Mouse (Mus musculus) adrenal gland, postnatal 14 days (tissue): Measurements from ENCODE around the gene Borcs6. TPM values are rescaled to one million over a fixed set of nuclear protein-coding genes. Genes with fewer than 3 reads are reported as not detected.

Source experiments
- DNase-seq: peaks from one replicate; pipeline ENCODE4 v3.0.0; 2021; ENCODE audit warnings: mixed read lengths
- total RNA-seq: library from RNA; stranded (reverse); gene quantifications from 2 replicates; pipeline ENCODE4 v1.2.3, GENCODE M21; 2021

Borcs6 gene
- total RNA-seq, 1 experiment from 2014 or later, result 19.2 TPM

DNA sequence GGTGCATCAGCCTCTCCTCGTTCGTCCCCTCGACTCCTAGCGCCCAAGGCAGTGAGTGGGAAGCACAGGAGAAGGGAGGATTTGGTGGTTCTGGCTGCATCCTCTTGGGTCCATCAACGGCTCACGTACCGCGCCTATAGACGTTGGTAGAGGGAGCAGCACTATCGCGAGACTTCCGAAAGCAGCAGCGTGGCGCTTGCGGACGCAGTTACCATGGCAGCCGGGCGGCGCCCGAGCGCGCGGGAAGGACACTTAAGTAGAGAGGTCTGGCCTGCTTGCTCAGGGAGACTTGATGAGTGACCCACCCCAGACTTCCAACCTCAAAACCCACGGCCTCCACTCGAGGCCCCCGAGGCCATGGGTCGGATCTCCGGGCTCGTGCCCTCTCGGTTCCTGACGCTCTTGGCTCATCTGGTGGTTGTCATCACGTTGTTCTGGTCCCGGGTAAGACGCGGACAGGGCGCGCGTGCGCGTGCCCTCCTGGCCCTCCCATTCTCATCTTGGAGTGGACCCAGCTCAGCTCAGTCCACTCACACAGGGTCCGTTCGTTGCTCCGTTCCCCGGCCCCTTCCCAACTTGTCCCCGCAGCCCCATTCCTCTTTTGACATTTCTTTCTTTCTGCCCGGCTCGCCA, 11.2 kb downstream of the Borcs6 start, which contains the start of gene Tmem107:
Gene Tmem107 (plus strand): TSS at position 217 of the 633 bp plus-strand sequence.
- peak; percentile 94 for DNase-seq

DNA sequence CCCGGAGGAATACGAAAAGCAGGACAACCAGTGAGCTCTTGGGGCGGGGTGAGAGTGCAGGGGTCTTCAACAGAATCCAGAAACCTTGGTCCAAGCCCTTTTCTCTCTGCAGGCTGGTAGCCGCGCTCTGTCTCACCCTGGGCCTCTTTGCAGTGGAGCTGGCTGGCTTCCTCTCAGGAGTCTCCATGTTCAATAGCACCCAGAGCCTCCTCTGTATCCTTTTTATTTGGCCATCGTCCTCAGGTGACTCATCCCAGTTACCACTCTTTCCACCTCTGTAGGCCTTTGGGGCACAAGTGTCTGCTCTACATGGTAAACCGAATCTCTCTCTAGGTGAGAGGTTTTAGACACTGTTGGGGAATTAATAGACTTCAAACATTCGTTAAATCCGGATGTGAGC, 11.7 kb downstream of the Borcs6 start:
- DNase-seq, result peak; percentile 37

DNA sequence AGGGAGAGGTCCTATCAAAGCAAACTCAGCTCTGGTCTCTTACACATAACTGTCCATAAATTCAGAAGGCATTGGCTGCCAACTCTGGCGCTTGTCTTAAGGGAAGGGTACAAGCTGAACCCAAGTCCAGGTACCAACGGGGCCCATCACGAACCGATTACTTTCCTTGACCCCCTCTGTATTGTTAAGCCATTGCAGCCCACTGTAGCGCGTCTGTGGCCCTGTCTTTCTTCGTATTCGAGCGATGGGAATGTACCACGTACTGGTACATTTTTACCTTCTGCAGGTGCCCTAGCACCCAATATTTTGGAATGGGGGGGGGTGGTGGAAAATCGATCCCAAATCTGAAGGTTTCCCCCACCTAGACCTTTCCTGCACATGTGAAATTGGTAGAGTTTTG, 12.7 kb downstream of the Borcs6 start:
- peak; percentile 3 for DNase-seq

DNA sequence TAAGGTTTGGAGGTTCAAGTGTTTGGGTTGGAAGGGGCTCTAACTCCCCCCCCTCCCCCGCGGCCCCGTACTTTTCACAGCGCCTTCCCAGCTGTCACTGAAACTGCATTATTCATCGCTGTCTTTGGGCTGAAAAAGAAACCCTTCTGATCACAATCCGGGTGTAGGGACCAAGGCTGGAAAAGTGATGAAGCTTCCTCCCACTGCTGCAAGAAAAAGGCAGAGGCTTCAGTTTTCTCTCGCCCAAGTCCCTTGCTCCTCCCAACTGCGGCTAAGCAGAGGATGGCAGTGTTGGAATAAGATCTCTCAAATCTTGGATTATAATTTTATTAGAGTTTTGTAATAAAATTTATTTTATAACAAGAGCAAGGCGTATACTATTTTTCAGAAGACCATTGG, 13.1 kb downstream of the Borcs6 start:
- DNase-seq, result peak; percentile 6

DNA sequence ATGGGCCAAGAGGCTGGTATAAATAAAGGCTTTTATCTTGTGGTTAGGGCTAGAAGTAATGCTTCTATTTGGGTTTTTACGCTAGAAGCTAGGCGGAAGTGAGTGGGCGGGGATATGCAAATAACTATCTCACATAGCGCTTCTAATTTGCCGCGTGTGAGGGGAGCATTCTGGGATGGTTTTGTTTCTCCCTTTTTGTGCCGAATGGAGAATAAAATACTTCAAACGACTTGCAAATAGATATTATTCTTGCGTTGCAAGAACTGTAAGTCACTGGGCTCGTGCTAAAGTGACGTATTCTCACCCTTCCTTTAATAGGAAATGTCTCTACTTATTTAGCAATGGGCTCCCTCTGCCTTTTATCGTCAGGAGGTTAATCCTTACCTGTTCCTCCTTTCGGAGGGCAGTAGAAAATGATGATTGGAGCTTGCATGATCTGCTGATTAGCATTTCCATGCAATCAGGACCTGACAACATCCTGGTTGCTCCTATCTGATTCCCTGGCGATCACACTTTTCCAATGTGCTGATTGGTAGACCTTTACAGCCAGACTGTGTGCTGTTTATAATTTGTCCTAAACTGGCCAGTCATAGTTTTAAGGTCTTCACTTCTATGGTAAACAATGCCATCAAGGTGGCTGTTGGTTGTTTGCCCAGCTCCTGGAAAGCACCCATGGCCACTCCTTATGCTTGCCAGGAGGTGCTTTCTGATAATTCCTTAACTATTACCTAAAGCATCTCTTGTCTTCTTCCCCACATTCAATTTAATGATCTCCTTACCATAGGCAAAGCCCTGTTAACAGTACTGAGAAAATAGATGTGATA, 13.8 kb downstream of the Borcs6 start:
- peak; percentile 87 for DNase-seq

DNA sequence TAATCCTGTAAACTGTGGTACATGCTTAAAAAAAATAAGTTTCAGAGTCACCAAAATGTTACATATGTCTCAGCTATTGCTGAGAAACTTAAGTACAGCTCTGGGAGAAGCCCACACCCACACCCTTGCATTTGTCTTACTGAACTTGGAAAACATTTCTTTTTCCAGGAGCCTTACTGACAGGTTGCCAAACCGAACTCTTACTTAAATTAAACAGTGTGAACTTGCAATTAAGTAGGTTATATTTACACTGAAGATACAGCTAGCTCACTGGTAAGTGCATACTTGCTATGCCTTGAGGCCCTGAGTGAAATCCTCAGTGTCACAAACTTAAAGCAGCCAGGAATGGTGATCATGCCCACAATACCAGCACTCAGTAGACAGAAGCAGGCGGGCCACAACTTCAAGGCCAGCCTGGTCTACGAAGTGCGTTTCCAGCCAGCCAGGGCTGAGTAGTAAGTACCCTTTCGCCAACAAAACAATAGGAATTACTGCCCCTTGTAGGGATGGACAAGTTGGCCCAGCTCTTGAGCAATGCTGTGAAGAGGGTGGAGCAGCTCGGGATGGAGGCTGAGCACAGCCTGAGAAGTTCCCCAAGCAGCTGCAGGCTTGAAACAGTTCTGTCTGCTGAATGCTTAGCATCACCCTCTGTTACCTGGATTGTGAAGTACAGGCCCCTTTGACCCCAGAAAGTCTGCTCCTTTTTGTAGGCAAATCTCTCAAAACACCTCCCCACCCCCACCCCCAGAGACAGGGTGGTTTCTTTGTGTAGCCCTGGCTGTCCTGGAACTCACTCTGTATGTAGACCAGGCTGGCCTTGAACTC, 14.6 kb downstream of the Borcs6 start:
- DNase-seq, result peak; percentile 24

DNA sequence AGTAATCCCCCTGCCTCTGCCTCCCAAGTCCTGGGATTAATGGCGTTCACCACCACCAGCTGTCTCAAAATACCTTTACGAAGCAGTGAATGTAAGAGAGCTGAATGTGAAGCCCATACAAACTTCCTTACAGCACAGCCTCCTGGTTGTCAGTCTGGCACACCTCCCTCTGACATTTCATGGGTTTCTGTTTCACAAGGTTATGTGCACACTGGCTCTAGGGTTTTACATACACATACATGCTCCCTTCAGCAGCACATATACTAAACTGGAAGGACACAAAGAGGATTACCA, 15.2 kb downstream of the Borcs6 start:
- DNase-seq, result no peak

DNA sequence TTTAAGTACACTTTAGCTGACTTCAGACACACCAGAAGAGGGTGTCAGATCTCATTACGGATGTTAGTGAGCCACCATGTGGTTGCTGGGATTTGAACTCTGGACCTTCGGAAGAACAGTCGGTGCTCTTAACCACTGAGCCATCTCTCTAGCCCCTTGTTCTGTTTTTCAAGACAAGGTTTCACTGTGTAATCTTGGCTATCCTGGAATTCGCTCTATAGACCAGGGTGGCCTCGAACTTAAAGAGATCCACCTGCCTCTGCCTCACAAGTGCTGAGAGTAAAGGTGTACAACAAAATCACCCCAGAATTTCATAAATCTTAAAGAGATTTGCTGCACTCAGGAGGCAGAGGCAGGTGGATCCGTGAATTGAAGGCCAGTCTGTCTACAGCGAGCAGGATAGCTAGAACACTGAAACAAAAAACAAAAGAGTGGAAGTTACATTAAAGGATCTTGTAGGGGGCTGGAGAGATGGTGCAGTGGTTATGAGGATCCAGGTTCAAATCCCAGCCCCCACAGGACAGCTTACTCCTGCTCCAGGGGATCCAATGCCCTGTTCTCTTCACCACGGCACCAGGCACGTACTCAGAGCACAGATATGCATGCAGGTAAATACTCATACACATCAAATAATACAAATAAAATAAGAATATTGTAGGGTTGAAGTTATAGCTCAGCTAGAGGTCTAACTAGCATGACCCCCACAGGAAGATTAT, 16.4 kb downstream of the Borcs6 start:
- DNase-seq, result peak; percentile 4

DNA sequence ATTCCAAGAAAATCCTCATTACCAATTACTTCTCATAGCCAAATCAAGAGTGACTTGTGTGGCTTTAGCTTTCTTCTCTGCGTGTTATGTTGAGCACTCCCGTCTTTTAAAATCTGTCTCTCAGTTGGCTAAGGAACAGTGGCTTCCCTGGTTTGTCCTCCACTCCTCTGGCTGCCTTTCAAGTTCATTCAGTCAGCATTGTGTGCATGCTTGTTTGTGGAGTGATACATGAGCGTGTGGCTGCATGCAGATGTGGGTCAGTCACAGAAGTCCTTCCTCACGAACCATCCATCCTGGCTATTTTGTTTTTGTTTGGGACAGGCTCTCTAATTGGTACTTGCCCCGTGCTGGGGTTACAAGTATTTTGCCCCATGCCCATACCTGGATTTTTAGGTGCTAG, 17.1 kb downstream of the Borcs6 start:
- peak; percentile 64 for DNase-seq

DNA sequence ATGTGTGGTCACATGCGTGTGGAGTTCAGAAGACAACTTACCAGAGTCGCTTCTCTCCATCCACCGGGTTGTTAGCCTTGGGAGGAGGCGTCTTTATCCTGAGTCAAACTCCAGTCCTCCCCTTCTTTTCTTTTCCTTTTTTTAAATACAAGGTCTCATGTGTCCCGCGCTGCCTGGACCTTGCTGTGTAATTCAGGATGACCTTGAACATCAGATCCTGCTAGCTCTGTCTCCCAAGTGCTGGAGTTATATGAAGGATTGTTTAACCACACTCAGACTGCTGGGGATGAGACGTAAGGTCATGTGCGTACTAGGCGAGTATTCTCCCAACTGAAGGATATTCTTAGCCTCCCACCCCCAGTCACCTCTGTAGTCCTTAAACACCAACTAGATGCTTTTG, 17.8 kb downstream of the Borcs6 start:
- DNase-seq, result peak; percentile 54

DNA sequence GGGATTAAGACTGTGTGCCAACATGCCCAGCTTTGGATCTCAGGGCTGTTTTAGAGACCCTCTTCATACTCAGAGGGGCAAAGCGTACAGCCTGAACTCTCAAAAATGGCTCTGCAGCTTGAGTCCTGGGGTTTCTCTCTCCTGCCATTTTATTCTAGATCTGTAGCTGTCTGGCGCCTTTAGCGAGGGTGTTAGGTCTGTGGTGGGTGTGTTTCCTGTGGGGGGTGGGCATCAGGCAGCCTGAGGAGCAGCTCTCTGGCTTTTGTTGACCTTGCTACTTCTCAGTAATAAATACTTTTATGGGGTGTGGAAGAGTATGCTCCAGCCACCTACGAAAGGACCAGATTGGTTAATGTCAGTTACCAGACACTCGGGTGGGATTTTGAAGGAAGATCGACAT, 18.5 kb downstream of the Borcs6 start:
- DNase-seq, result peak; percentile 2

DNA sequence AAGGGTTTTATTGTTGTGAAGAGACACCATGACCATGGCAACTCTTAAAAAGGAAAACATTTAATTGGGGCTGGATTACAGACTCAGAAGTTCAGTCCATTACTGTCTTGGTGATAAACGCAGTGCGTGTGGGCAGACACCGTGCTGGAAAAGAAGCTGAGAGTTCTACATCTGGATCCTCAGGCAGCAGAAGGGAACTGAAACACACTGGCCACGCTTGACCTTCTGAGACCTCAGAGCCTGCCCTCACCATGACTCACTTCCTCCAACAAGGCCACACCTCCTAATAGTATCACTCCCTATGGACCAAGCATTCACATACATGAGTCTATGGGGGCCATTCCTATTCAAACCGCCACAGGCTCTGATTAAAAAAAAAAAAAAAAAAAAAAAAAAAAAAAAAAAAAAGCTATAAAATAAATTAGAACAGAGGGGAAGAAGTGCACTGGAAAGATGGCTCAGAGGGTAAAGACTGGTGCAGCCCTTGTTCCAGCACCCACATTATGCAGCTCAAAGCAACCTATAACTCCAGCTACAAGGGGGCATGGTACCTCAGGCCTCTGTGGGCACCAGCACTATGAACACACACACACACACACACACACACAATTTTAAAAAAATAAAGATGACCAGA, 19.4 kb downstream of the Borcs6 start:
- DNase-seq, result peak; percentile 45

DNA sequence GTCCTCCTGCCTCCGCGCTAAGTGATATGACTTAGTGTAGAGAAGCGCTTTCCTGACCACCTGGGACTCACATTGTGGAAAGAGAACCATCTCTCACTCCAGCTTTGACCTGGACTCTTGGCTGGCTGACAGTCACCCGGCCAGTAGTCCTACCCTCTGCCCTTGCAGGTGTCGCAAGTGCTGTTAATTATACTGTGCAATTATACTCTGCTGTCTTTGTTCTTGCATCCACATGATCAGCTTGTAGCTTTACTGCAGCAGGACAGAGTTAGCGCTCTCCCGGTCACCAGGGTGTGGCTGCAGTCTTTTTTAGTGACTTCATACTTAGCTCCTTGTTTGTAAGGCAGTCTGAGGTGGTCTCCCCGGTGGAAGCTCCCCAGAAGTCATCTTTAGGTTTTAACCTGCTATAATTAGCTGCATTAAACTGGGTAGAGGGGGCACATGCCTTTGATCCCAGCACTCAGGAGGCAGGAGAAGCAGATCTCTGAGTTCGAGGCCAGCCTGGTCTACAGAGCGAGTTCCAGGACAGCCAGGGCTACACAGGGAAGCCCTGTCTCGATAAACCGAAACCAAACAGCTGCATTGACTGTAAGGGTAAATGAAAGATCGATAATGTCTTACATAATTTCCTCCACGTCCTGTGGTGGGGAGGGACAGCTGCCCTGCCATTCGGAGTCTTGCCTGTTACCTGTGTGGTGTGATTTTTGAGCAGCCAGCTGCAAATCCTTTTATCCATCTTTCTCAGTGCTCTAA, 20.8 kb downstream of the Borcs6 start:
- DNase-seq, result peak; percentile 3

DNA sequence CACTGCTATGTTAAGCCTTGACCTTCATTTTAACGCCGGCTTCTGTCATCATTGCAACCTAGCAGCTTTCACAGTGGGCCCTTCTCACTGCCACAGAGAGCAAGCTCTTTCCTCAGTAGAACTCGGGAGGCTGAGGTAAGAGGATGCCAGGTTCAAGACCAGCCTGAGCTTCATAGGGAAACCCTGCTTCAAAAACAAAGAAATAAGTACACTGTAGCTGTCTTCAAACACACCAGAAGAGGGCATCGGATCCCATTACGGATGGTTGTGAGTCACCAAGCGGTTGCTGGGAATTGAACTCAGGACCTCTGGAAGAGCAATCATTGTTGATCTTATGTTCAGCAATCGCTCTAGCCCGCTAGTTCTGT, 21.3 kb downstream of the Borcs6 start:
- peak; percentile 15 for DNase-seq

DNA sequence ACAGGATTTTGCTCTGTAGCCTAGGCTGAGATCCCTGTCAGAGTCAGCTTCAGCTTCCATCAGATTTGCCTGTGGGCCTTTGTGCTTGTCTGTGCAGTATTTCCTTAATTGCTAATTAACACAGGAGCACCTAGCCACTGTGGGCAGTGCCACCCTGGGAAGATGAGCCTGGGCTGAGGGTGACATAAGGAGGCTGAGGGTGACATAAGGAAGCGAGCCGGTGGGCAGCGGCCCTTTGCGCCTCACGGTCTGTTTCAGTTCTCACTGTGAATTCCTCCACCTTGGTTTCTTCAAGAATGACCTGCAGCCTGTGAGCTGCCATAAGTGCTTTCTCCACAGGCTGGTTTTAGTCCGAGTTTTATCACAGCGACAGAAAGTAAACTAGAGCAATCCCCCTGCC, 22.1 kb downstream of the Borcs6 start:
- DNase-seq, result peak; percentile 2

DNA sequence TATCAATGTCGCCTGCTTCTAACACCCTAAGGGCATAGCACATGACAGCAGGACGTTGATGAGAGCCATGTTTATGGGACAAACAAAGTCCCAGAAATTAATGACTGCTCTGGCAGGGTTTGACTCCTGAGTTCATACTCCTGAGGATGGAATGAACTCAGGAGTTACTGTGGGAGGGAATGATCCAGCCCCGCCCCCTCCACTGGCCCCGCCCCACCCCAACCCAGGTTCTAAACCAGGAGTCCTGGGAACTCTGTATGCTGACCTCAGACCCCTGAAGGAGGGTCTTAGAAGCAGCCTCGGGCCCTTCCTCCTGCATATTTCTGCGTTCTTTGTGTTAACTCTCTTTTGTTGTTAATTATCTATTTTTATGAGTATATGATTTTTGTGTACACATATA, 26.1 kb downstream of the Borcs6 start:
- DNase-seq, result peak; percentile 2

DNA sequence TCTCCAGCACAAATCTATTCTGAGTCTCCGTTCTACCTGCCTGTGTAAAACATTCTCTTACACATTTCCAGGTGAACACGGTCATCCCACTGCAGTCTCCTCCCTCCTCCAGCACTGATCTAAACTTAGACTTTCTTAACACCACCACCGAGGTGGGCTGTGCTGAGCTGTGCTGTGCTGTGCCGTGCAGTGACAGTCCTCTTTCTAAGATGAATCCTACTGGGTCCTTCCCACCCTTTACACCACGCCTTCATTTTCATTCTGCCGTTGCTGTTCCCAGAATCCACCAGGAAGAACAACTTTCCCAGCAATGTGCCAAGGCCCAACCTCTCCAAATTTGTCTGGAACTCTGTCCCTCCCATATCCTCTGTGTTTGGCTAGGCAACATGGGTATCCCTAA, 26.9 kb downstream of the Borcs6 start:
- peak; percentile 7 for DNase-seq

DNA sequence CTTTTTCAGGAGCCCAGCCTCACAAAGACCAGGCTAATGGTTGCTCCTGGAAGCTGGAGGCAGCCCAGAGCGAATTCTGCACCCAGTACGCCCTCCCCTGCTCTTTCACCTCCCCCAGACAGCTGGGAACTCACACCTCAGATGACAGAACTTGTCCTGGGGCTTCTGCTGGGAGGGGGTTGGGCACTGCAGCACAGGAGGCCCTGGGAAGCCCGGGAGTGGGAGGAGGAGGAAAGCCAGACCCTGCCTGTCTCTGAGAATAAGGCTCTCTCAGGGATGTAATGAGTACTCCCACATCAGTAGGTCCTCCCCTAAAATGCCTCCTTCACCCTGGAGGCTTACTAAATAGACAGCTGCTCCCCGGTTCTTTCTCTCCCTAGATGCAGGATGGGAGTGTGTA, 27.6 kb downstream of the Borcs6 start:
- DNase-seq, result peak; percentile 49

DNA sequence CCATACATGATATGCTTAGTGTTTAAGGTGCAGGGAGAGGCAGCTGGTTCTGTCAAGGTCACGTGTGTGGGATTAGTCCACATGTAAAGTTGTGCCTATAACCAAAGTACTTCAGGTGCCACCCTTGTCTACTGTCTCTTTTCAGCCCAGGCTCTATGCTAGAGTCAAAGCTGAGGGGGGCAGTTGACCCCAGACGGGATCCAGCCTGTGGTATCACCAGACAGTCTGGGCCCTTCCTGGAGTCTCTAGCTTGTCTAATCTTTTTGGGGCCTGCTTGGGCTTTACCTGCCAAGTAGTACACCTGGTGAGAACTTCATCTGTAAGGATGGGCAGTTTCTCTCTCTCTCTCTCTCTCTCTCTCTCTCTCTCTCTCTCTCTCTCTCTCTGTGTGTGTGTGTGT, 28.1 kb downstream of the Borcs6 start:
- peak; percentile 2 for DNase-seq

DNA sequence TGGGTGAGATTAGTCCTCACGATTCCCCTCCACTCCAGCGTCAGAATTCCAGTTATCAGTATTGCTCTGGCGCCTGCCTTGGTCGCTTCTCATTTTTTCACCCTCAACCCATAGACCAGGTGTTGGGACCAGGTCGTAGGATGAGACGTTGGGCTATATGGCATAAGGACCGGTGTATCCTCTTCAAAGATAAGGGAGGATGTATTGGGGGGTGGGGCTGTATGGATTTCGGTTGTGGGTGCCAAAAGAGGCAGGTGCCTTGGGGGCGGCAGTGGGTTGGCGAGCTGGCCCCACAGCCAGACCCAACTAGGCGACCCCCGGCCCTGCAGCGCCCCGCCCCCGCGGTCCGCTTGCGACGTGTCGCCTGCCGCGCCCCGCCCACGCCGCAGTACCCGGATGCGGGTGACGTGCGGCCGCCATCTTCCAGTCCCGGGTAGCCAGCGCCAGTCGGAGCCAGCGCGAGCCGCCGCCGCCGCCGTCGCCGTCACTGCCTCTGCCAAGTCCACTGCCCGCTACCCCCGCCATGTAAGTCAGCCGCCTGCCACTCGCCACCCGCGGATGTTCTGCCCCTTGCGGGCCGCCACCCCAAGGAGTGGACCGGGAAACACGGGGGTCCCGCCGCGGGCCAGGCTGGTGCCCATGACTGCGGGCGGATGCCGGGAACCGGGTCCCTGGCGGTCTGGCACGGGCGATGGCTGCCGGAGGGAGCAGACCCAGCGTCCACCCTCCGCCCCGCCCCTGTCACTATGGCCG, 28.8 kb downstream of the Borcs6 start, which contains the start of gene Vamp2:
Gene Vamp2 (plus strand): TSS at position 388 of the 753 bp plus-strand sequence.
- DNase-seq, result peak; percentile 95
